Mouse (Mus musculus) heart, postnatal 10 days (tissue): ENCODE data around the gene Kcnd2. TPM values are rescaled to one million over a fixed set of nuclear protein-coding genes. Genes with fewer than 3 reads are reported as not detected.

ENCODE experiments used
- DNase-seq, 2 experiments: peaks; one replicate each; pipeline ENCODE4 v3.0.0; 2021
- intact Hi-C: fragments of 180-260 bp; cut with DNase I; formaldehyde crosslinking; loops from one replicate; pipeline ENCODE4 v1.15.1; 2025
- total RNA-seq, 2 experiments: library from RNA; stranded (reverse); gene quantifications; 2 replicates each; pipeline ENCODE4 v1.2.3; 2021

Kcnd2 gene
- total RNA-seq, 2 experiments from 2014 or later: 6.4 TPM

DNA sequence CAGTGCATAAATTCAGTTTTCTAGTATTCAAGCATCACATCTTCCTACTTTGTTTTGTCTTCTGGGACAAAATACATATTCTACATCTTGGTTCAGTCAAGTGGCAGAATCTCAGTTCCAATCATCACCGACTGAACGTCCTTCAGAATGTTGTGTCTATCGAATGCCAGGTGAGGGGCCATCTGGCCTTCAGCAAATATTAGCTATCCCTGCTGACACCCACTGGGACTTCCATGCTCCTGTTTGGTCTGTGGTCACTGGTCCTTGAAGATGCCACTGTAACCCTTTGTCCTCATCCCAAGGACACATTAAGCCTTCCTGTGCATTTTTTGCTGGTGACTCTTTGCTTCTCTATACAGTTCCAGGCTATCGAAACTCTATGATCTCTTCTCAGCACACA lies 176.5 kb downstream of the Kcnd2 start:
- DNase-seq: no peak
- intact Hi-C loops: no loop called here

DNA sequence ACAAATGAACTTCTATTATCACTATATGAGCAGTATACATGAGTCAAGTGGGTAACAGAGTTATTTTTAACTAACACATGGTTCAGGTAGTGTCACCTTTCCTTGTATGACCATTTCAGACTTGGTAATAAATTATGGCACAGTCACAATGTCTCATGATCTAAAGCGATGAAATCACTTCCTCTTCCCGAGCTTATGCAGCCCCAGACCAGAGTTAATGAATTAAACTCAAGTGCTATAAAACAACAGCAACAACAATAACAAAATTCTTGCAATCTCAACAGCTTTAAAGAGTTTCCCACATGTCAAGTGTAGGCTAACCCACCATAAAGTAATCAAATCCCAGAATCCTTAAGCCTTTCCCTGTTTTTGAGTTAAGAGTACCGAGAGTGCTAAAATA lies 198.4 kb downstream of the Kcnd2 start:
- intact Hi-C loops: no loop called here
- no peak for DNase-seq

DNA sequence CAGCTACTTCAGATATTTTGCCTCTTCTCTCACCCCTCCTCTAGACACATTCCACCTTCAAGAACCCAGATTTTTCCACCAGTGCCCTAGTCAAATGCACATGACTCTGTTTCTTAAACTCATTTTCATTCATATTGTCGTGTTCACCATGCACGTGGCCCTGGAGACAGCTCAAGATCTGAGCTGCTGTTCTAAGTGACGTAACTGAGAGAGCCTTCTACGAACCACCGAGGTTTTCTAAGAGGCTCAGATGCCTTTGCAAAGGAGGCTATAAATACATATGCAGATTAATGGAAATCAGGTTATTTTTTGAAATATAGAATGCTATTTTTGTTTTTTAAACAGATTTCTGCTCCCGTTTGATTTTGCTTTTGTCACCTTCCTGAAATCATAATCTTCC lies 202.9 kb downstream of the Kcnd2 start:
- no peak for DNase-seq
- intact Hi-C loops: no loop called here

DNA sequence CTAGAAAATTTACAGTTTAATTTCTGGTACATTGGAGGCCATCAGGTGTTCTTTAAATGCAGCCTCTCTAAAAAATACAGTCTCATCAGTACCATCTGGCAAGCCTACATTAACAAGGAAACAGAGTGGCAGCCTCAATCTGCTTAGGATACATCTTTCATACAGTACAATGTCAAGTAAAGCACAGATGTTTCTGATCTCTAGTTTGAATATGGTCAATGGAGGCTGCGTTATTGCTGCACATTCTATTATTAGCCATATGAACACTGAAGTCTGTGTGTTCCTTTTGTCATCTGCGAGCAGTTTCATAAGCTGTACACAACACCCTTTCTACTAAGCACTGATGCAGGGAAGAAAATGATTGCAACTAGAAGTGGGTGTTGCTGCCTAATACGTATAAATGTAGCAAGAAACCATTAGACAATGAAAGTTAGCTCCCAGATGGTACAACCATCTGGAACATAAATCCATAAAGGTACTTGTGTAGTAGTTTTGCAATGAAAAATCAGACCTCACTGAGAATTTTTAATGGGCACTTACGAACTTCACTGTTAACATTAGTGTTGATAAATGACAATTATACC lies 209.0 kb downstream of the Kcnd2 start:
- DNase-seq: no peak
- intact Hi-C loops: no loop called here

DNA sequence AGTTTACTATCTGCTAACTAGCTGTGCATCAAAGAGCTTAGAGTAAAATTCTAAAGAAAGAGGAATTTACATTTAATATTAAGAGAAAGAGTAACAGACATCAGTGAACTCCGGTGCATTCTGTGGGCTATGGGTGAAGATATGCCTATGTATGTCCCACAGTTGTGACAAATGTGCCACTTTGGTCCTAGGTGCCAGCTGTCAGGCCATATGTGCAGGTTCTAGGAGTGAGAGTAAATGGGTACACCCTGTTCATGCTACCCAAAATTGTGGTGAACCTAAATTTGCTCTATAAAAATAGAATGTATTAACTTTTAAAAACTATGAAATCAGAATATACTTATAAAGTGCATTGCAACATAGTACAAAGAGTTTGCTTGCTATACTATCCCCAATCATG lies 215.8 kb downstream of the Kcnd2 start:
- intact Hi-C loops: no loop called here
- DNase-seq: no peak

DNA sequence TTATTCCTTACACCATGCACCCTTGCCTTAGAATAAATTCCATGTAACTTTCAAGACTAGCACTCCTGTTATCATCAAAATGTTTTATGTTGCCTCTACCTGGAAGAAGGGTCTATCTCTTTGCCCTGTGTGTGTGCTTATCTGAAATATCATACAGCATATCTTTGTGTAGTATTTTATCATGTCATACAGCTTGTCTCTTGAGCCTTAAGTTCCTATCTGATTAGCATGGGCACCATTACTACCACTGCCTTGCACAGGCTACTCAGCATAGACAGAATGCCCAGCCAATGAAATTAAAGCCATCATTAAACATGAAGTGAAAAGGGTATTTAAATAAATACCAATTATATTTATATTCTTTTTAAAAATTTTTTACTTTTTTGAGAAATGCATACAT lies 249.4 kb downstream of the Kcnd2 start:
- no peak for DNase-seq
- intact Hi-C loops: no loop called here

DNA sequence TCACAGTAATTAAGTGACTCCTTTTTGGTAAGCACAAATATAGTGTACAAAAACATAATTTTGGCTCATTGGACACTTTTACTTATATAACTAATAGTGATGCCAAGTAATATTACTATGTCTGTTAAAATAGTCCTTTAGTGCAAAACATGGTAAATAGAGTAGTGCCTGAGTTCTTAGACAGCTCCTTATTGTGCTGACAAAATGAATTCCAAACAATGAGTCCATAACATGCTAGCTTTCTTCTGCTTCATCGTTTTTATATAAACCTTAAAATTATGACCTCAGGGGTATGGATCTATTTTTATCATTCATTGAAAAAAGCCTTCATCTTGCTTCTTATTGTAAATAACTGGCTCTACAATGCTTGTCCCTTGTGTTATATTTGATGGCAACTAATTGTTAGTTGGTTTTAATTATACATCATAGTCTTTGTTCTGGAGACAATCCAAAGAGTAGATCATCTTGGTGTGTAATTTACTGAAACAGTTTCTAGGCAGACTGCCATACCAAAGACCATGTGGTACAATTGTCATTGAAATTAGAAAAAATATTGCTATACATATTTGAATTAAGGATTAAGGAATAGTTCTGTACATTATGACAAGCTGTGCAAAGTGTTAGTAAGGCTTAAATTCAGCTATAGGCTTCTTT lies 256.7 kb downstream of the Kcnd2 start:
- DNase-seq: no peak
- intact Hi-C loops: no loop called here

DNA sequence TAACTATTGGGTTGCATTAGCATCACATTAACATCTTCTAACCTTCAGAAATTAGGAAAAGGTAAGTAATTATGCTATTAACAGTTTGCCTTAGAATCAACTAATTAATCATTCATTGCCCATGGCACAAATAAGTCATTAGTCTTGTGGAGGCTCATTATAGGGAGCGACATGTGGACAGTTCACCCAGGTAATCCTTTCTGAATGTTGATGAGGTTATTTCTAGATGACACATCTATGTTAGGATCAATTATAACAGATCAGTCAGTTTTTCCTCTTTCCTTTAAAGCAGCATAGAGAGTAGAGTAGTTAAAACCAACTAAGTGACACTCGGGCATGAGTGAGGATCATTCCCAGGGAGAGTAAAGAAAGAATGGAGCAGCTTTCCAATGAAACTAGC lies 267.4 kb downstream of the Kcnd2 start:
- intact Hi-C loops: no loop called here
- no peak for DNase-seq

DNA sequence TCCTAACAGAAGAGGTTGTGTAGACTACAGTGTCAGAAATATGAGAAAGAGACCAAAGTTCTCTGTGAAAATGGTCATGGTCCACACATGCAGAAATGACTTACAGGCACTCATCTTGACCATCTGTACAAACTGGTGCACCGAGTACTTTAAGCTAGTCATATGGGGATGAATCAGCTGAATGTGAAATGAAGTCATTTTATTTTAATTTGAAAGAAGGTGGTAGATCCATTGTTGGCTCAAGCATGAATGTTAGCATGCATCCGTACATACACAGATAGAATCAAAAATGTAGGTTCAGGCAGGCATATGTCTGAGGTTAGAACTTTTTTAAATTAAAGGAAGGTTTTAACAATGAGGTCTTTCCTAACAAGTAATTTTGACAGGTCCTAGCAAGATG lies 273.2 kb downstream of the Kcnd2 start:
- DNase-seq: no peak
- intact Hi-C loops: no loop called here

DNA sequence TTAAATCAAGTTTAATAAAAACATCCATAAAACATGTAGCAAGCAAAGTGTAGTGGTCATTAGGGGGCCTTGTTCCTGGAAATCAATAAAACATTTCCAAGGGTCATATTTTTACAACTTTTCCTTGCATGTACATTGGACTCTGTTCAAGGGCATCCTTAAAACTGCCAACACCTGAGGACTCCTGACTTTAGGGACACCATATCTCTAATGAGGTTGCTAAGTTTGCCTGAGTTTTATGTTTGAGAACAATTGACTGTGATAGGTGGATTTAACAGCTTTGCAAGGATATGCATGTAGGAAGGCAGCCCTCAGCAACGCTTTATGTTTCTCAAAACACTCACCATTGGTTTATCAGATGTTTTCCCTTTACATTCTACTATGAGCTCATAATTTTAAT lies 287.6 kb downstream of the Kcnd2 start:
- intact Hi-C loops: no loop called here
- no peak for DNase-seq

DNA sequence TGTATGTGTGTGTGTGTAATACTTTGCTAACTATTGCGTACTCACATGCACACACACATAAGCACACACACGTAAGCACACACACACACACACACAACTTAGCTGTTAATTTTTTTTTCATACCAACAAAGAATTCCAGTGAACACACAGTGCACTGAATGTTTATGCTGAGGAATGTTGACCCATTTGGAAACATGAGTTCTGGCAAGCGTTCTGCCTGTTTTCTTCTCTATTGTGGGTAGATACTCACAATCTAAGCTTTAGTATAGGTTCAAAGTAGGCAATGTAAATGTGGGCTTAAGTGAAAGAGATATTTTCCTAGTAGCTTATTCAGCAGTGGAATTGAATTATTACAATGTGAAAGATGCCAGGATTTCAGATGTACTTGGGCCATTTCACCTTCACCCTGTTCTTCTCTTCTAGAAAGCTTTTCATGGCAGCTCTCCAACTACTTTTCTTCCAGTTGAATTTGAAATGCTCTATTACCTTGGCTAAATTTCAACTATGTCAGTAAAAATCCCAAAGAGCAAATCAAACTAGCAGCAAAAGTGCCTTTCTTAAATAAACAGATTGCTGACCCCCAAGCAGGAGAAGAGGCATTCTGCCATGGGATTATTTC lies 295.4 kb downstream of the Kcnd2 start:
- DNase-seq: peak in 1 of 2 experiments; percentile 2
- intact Hi-C loops: no loop called here

DNA sequence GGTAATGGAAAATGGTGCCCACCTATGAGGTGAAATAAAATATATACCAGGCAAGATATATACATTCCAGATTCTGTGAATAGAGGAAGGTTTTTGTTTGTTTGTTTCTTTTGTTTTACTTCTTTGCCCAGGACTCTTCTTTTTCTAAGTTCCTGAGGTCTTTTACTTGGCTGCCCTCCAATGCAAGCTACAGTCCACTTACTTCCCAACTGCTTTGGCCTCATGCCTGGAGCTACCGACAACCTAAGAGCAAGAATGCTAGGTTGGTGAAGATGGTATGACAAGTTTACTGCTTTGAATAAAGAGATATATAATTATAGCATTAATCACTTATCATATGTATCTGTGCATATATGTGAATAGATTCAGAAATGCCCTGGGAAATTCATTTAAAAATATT lies 305.0 kb downstream of the Kcnd2 start:
- intact Hi-C loops: no loop called here
- peak; percentile 10 to 13 for DNase-seq

DNA sequence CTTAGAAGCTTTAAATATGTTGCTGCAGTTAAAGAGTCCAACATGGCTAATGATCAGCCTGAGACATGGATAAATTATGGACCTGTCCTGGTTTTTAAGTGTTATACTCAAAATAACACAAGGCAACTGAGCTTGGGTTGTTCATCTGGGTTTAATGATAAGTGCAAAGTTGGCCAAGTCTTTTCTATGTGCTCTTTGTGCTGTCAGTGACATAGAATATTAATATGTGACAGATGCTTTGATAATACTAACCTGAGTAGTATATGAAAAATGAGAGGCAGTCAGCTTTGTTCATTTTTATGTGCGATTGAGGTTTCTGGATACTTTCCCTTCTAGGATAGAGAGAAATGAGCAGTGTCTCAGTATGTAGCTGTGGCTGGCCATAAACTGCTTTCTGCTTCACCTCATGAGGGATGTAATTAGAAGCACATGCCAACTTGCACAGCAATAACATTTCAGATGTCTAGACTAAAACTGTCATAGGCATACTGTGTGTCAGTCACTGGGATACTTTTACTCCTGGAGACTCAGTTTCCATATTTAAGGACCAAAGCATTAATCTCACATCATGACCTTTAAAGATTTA lies 312.3 kb downstream of the Kcnd2 start:
- intact Hi-C loops: no loop called here
- DNase-seq: no peak

DNA sequence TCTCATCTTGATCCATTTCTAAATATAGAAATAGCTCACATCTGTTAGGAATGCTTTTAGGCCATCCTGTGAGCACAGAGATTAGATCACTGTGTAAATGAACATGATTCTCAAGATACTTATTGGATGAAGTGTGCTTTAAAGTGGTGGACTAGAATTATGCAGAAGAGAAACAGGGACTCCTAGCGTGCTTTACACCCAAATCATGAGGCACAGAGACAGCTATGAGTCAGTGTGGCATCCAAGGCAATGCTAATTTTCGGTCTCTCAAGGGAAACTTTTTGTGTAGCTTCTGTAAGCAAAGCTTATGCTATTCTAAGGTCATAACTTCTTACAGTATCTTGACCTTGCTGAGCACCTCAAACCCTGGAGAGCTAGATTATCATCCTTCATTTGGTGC lies 318.7 kb downstream of the Kcnd2 start:
- intact Hi-C loops: loop anchor here (5.0 to 10.0 kb wide), 3 partner anchors 317 to 857 kb away; partner anchors contain the start of gene Kcnd2
- DNase-seq: no peak

DNA sequence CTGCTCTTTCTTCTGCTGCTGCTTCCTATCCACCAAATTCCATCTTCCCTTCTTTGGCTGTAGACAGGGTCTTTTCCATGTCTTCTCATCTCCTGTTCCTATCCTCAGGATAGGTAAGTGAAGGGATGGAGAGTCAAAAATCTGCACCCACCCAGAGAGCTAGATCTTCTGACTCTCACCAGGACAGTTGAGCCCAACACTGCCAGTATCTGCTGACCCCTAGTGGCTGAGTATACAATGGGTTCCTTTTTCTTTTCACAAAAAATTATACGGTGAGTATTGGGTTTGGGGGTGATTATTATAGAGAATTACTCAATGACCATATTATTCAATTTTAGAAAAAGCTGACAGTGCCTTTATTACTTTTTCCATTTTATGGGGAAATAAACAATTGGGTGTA lies 319.5 kb downstream of the Kcnd2 start:
- DNase-seq: peak; percentile 5 to 42
- intact Hi-C loops: loop anchor here (5.0 to 10.0 kb wide), 3 partner anchors 318 to 858 kb away; partner anchors contain the start of gene Kcnd2

DNA sequence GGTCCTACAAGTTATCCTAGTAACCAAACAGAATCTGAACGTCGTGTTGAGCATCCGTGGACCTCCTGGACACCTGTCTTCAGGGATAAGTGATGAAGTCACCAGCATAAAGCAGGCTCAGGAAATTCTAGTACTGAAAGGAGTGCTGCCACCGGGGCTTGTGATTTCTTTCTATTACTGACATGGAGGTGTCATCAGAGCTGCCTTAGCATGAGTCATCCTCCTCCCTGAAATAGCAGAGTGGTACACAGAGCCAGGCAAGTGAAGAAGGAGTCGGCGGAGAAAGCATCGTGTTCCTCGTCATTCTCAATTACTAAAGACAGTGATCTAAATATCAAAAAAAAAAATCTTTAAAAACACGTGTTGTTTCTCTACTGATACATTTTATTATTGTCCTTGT lies 336.2 kb downstream of the Kcnd2 start:
- DNase-seq: no peak
- intact Hi-C loops: no loop called here

DNA sequence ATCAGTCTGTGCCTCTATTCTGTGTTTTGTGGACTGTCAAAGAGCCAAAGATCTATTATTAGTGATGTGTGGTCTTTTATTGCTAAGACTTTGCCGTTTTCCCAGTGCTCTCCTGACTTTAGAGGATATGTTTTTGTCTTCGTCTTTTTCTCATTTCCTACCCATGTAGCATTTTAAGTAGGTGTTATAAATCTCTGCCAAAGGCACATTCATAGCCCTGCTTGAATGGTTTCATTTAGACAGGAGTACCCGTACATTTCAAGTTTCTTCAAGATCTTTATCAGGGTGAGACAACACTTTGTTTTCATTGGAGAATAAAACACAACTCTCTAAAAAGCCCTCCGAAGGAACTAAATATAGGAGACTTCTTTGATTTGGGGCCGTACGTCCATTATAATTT lies 355.7 kb downstream of the Kcnd2 start:
- intact Hi-C loops: no loop called here

DNA sequence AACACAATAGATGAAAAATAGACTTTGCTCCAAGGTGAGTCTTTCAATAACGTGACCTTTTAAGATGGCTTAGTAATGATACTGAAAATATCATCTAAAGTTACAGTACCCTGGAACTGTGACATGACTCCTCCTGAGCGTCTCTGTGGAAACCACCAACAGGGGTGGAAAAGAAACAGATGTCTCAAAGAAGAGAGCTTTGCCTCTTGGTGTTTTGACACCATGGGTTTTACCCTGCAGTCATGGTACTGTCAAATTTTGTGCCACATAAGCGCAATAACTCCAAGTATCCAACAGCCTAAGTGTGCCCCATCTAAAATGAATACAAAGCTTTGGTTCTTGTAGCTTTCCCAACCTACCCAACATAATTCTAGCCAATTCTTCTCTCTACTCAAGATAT lies 374.9 kb downstream of the Kcnd2 start:
- no peak for DNase-seq
- intact Hi-C loops: no loop called here

More for the DNA sequence above, 355.7 kb downstream of the Kcnd2 start:
- no peak for DNase-seq

DNA sequence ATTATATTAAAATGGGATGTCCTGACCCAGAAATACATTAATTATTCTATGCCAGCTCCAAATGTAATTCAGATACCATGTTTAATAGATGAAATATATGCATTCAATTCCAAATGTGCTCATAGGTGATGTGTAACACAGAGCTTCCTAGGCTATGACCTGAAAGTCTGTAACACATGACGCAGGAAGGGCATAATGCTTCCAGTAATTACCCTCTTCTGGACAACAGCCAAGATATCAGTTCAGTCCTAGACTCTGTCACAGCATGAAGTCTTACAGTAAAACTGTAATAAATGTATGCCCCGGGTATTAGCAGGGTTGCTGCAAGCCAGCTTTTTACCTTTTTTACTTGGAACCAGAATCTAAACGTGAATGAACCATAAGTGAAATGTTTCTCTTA lies 382.1 kb downstream of the Kcnd2 start:
- intact Hi-C loops: no loop called here
- DNase-seq: no peak

DNA sequence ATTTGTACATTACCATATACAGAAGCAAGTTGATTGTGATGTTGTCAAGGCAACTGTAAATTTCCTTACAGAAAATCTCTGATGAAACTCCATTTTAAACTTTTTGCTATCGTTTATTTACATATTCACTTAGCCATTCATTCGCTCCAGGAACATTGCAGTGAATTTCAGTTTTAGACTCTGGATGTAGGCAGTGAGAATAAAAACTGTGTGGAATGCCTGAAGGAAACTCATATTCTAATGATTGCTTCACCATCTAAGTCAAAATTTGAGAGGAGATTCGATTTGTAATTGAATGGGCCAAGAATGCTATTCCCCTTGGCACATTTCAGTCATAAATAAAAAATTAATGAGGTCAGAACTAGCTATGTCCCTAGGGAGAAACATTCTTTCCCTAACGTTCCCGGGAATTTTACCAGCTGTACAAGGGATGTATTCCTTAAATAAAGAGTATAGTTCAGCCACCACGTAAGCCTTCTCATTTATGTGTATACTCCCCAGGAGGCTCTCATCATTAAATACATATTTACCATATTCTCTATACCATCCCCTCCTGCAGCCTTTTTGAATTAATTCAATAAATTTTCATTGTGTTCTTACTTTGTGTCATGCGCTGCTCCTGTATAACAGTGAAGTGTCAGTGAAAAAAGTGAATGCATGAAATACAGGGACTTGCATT lies 394.2 kb downstream of the Kcnd2 start:
- no peak for DNase-seq
- intact Hi-C loops: no loop called here

DNA sequence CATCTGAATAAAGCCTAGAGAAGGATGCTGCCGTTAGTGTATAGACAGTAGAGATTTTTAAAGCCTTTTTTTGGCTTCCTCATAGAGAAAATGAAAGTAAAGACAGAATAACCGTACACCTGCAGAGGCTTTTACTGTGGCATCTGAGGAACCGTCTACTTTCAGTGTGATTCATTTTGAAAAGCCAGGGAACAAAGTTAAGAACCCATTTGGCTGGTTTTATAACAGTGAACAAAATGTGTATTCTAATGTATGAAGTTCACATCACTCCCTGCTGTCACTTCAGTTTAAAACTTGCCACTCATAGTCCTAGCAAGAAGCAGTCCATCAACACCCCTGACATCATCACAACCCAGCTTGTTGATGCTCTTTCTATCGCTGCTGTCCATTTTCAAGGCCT lies 414.7 kb downstream of the Kcnd2 start:
- intact Hi-C loops: no loop called here
- no peak for DNase-seq
